Mouse (Mus musculus) ES-E14 (cell line): Measurements from ENCODE around the gene Dnaja3. TPM values are rescaled to one million over a fixed set of nuclear protein-coding genes. Genes with fewer than 3 reads are reported as not detected.
A peak's percentile ranks its signal among the peaks of the same experiment; 100 is the strongest.

Experiments used
- DNase-seq: peaks from one replicate; pipeline ENCODE4 v3.0.0-alpha.2; 2013; ENCODE audit warnings: low read depth, low spot score
- H3K27ac ChIP-seq: 2 replicates; pipeline ENCODE4 v1.5.1; 2012; ENCODE audit warnings: low read depth, mild to moderate bottlenecking, low read length, moderate library complexity, mixed read lengths; ENCODE audit not compliant: poor library complexity, insufficient read depth, severe bottlenecking
- H3K36me3 ChIP-seq: 2 replicates; pipeline ENCODE4 v1.6.1; 2012; ENCODE audit warnings: mild to moderate bottlenecking, low read length, moderate library complexity, mixed read lengths; ENCODE audit not compliant: control insufficient read depth, poor library complexity, insufficient read depth, severe bottlenecking
- H3K4me1 ChIP-seq, 2 experiments: fragments of 150-350 bp in 1 of 2; sonication (generic) in 1 of 2; 2 replicates each; pipeline ENCODE4 v1.6.1; 2012; ENCODE audit warnings: low read length in 2 of 2, mild to moderate bottlenecking in 1 of 2, mixed read lengths in 1 of 2; ENCODE audit not compliant: control insufficient read depth in 2 of 2, insufficient read depth in 2 of 2, poor library complexity in 1 of 2
- H3K4me3 ChIP-seq, 2 experiments: fragments of 150-350 bp in 1 of 2; sonication (generic) in 1 of 2; 2 replicates each; pipeline ENCODE4 v1.5.1; 2012; ENCODE audit warnings: low read length in 2 of 2, low read depth in 1 of 2, mild to moderate bottlenecking in 1 of 2, mixed read lengths in 1 of 2; ENCODE audit not compliant: insufficient read depth in 1 of 2, poor library complexity in 1 of 2, severe bottlenecking in 1 of 2
- H3K9ac ChIP-seq: 2 replicates; pipeline ENCODE4 v1.6.1; 2012; ENCODE audit warnings: low read depth, mild to moderate bottlenecking, low read length, mixed read lengths; ENCODE audit not compliant: poor library complexity, insufficient read depth, severe bottlenecking
- H3K9me3 ChIP-seq: fragments of 150-350 bp; sonication (generic); 2 replicates; pipeline ENCODE4 v1.6.1; 2012; ENCODE audit warnings: low read depth, mild to moderate bottlenecking, low read length; ENCODE audit not compliant: control insufficient read depth, insufficient read depth
- CHD2 ChIP-seq: IDR thresholded peaks from 2 replicates; pipeline ENCODE4 v1.6.1; 2014; ENCODE audit warnings: mild to moderate bottlenecking, low read depth, low read length, inconsistent platforms
- HCFC1 ChIP-seq: IDR thresholded peaks from 2 replicates; pipeline ENCODE4 v1.6.1; 2012; ENCODE audit warnings: low read length, inconsistent platforms, borderline replicate concordance; ENCODE audit not compliant: insufficient read depth
- MAFK ChIP-seq: IDR thresholded peaks from 2 replicates; pipeline ENCODE4 v1.6.1; 2014; ENCODE audit warnings: mild to moderate bottlenecking, low read depth, low read length, inconsistent platforms; ENCODE audit not compliant: insufficient read depth
- ZC3H11A ChIP-seq: IDR thresholded peaks from 2 replicates; pipeline ENCODE4 v1.6.1; 2012; ENCODE audit warnings: low read depth, mild to moderate bottlenecking, inconsistent platforms, low read length, borderline replicate concordance
- ZNF384 ChIP-seq: IDR thresholded peaks from 2 replicates; pipeline ENCODE4 v1.6.1; 2012; ENCODE audit warnings: low read depth, low read length, inconsistent platforms
- in situ Hi-C, 2 experiments: fragments of 600-800 bp; cut with MboI; formaldehyde crosslinking; loops; one replicate each; pipeline ENCODE4 v1.15.1; 2025; ENCODE audit warnings: low sequenced_read_pairs in 2 of 2, inconsistent platforms in 1 of 2; ENCODE audit not compliant: unreplicated experiment in 2 of 2
- total RNA-seq: library from RNA; depleted of rRNA; stranded (reverse); fragments of 300-350 nt; gene quantifications from 2 replicates; pipeline ENCODE4 v1.2.3, GENCODE M21; 2012

The Dnaja3 gene
- total RNA-seq, 1 experiment = 53.2 TPM

DNA sequence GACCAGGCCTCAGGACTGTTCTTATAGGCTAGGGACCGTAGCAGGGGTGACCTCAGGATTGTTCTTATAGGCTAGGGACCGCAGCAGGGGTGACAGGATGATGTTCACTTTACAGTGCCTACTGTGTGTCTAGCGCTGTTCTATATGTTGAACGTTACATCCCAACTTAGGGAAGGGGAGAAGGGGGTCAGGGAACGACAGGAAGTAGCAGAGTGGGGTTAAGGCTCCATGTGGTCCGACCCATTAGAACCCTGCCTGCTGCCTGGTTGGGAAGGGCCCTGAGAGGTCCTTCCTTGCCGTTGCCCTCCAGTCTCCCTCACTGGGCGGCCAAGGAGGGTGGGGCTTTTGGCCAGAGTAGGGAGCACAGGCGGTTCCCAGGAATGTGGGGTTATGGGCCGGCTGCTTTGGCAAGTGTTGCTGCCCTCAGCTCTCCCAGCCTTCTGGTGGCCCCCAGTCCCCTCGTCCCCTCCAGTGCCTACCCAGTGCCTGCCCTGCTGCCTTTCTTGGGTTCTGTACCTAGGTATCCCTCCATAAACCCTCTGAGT is 35.4 kb upstream of the Dnaja3 start:
- TF ChIP-seq CHD2 = no peak
- no peak for TF ChIP-seq ZNF384
- TF ChIP-seq ZC3H11A = no peak
- Histone ChIP-seq H3K4me1 (peaks cover 29 to 82% of the 10 kb centered on the region in 2 experiments), H3K27ac (no peak overlapping the region), H3K9me3 (no peaks in the 10 kb centered on the region), H3K36me3 (peaks cover 11% of the 10 kb centered on the region), H3K4me3 (no peak overlapping the region), H3K9ac (no peak overlapping the region)
- in situ Hi-C loops = no loop called here
- no peak for DNase-seq

DNA sequence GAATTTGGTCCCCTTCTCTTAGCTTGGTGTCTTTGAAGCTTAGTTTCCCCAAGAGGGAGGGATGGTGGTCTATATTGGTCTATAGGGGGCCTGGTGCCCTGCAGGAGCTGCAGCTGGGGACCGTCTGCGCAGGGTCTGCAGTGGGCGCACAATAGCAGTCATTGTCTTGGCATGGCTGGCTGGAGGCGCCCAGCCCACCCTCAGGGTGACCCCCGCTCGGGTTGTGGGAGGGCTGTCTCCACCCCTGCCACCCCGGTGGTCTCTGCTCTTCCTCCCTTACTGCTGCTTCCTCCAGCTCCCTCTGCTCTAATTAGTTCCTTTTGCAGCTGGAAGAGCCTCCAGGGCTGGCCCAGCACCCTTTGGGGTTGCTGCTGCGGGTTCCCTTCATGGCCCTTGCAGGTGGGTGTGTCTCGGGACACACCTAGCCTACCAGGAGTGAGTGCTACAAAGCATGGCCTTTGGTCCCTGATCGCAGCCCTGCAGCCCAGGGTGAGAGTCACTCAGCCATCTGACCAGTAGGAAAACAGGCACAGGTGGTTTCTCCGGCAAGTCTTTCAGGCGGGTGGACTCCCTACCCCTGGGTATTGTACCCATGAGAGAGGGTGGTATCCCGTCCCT is 34.2 kb upstream of the Dnaja3 start:
- Histone ChIP-seq H3K9me3 (no peaks in the 10 kb centered on the region), H3K4me3 (no peak overlapping the region), H3K4me1 (peaks cover 21 to 71% of the 10 kb centered on the region in 2 experiments), H3K9ac (no peak overlapping the region), H3K36me3 (peaks cover 18% of the 10 kb centered on the region), H3K27ac (no peak overlapping the region)
- in situ Hi-C loops = no loop called here
- no peak for TF ChIP-seq MAFK
- TF ChIP-seq ZNF384 = no peak
- no peak for TF ChIP-seq CHD2
- no peak for TF ChIP-seq HCFC1
- no peak for TF ChIP-seq ZC3H11A
- DNase-seq = no peak

DNA sequence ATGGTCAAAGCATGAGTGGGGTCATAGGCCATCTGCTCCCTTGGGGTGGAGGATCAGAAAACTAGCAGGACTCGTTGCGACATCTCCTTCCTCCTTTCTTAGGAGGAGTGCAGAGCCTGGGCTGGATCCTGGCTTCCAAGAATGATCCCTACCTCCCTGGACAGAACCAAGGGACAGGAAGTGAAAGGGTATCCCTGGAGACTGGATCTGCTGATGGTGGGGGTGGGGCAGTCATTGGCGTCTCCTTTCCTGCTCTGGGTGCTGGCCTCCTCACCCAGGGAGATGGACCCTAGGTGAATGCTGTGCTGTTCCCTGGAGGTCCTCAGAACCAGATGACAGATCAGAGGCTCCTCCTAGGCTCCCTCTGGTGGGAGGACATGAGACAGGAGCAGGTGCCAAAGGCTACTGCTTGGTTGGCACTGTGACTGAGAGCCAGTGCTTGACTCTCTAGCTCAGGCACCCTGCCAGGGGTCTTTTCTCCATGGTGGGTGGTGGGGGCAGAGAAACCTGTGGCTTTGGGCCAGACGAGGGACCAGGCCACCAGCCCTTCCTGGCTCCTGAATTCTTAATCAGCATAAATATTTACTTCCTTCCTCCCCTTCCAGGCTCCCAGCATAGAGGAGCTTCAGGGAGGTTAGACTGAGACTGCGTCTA is 33.2 kb upstream of the Dnaja3 start:
- no peak for DNase-seq
- in situ Hi-C loops = no loop called here
- Histone ChIP-seq H3K4me3 (no peak overlapping the region), H3K9me3 (no peaks in the 10 kb centered on the region), H3K4me1 (peaks cover 18 to 62% of the 10 kb centered on the region in 2 experiments), H3K9ac (no peak overlapping the region), H3K36me3 (peaks cover 26% of the 10 kb centered on the region), H3K27ac (no peak overlapping the region)
- TF ChIP-seq ZNF384 (no peak), ZC3H11A (no peak), CHD2 (no peak), HCFC1 (no peak)

DNA sequence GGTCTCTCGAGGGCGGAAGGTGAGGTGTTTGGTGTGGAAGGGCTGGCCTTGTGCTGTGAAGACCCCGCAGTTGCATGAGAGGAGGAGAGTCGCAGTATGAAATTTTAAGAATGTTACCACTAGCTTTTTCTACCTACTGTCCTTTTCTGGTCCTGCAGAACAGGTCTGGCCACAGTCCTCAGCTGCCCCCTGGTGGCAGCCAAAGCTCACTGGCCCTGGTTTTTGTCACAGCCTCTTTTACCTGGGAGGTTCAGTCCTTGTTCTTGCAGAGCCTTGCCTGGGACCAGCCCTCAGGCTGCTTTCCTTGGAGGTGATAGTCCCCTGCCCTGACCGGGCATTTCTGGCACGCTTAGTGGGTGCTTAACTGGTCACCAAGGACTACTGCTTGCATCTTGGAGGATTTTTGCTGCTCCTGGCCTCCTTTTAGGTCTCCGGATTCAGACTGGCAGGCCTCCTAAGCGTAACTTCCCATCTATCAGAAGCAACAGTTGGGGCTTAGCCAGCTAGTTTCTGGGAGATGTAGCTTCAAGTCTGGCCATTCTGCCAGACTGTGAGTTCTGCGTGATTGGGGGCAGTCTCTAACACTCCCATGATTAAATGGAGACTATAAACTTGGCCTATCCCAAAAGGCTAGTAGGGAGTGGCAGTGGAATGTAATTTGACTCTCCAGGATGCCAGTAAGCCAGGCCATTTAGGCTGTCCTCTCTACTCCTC is 31.8 kb upstream of the Dnaja3 start:
- Histone ChIP-seq H3K4me1 (peaks cover 12 to 53% of the 10 kb centered on the region in 2 experiments), H3K4me3 (no peak overlapping the region), H3K36me3 (peaks cover 29% of the 10 kb centered on the region), H3K9ac (no peak overlapping the region), H3K27ac (peak overlapping the region; percentile 5; the same call in 1 of the 2 replicates), H3K9me3 (no peaks in the 10 kb centered on the region)
- TF ChIP-seq ZNF384 (no peak), ZC3H11A (peak; percentile 94), MAFK (no peak), CHD2 (no peak), HCFC1 (no peak)
- peak; percentile 71 for DNase-seq
- in situ Hi-C loops = no loop called here
